Mouse (Mus musculus) bone marrow, adult 2 months (tissue): ENCODE data around the gene Gm2115.

ENCODE experiments used
- CTCF ChIP-seq: fragments of 200-500 bp; IDR thresholded peaks from 2 replicates; pipeline ENCODE4 v1.5.1; 2011; ENCODE audit warnings: low read length, control low read depth; ENCODE audit not compliant: control insufficient read depth, insufficient read depth
- POLR2A ChIP-seq: fragments of 200-500 bp; IDR thresholded peaks from 2 replicates; pipeline ENCODE4 v1.6.1; 2011; ENCODE audit warnings: low read depth, mild to moderate bottlenecking, control low read depth, low read length, borderline replicate concordance; ENCODE audit not compliant: control insufficient read depth

- no peak for TF ChIP-seq CTCF
- TF ChIP-seq POLR2A = no peak
Observed at GRCm38 (mm10) chr7:84522426-84522825, 6.3 kb upstream of the Gm2115 start.
